In genomic region chr11:108901670-108902069, GRCm38 (mm10) we compare ENCODE assay signal across 21 mouse cellular contexts. TPM values are rescaled to one million over a fixed set of nuclear protein-coding genes. Genes with fewer than 3 reads are reported as not detected.
DNase-seq lines count a peak whose midpoint lies in the region; ATAC-seq lines count a peak whose summit lies in the region.
"Had no signal": no experiment of that assay in that cellular context is flagged by ENCODE, and none has a peak within 500 bp of the region (broad histone marks: within the 10 kb centered on the region; RNA-seq: fewer than 3 reads in every experiment).

No protein-coding gene starts in this region.

- WGBS in embryonic facial prominence, embryonic 13.5 days: 77% methylated on average over 7 of the region's 7 CpGs
- 75% methylated on average over 7 of the region's 7 CpGs for WGBS in embryonic facial prominence, embryonic 10.5 days
- 57% methylated on average over 7 of the region's 7 CpGs for WGBS in hindbrain, embryonic 16.5 days
- 74% methylated on average over 7 of the region's 7 CpGs for WGBS in hindbrain, embryonic 14.5 days
- WGBS in neural tube, embryonic 15.5 days: 54% methylated on average over 7 of the region's 7 CpGs
- 75% methylated on average over 7 of the region's 7 CpGs for WGBS in limb, embryonic 10.5 days

- no peak for DNase-seq in embryonic facial prominence, embryonic 10.5 days (ENCODE audit: low spot score)
- DNase-seq in hindbrain, embryonic 14.5 days (ENCODE audit: low spot score): no peak
- DNase-seq in neural tube, embryonic 10.5 days (ENCODE audit: extremely low spot score, low spot score): no peak
- DNase-seq in limb, embryonic 10.5 days (ENCODE audit: low spot score): no peak
- no peak for DNase-seq in ovary, postnatal 36 days (ENCODE audit: low spot score)
- DNase-seq: embryo, embryonic 11 days; kidney, adult 9 months; kidney, postnatal 4 days; midbrain, embryonic 14.5 days; right cerebral cortex, postnatal 14 days; thymus, postnatal 36 days had no signal

- H3K9me3 ChIP-seq in embryonic facial prominence, embryonic 13.5 days: no peaks in the 10 kb centered on the region
- no peaks in the 10 kb centered on the region for H3K9me3 ChIP-seq in embryonic facial prominence, embryonic 10.5 days
- H3K9me3 ChIP-seq in hindbrain, embryonic 16.5 days (ENCODE audit: control insufficient read depth, low read length): no peaks in the 10 kb centered on the region
- H3K9me3 ChIP-seq in hindbrain, embryonic 14.5 days (ENCODE audit: control insufficient read depth, low read length): no peaks in the 10 kb centered on the region
- H3K9me3 ChIP-seq in neural tube, embryonic 15.5 days (replicated peaks): no peaks in the 10 kb centered on the region
- H3K9me3 ChIP-seq in limb, embryonic 10.5 days (replicated peaks): no peaks in the 10 kb centered on the region
- H3K9me3 ChIP-seq: heart, embryonic 12.5 days; limb, embryonic 13.5 days; liver, embryonic 15.5 days had no signal

- no peak overlapping the region for H3K4me3 ChIP-seq in embryonic facial prominence, embryonic 13.5 days
- no peak overlapping the region for H3K4me3 ChIP-seq in embryonic facial prominence, embryonic 10.5 days
- H3K4me3 ChIP-seq in hindbrain, embryonic 16.5 days (ENCODE audit: low read length): no peak overlapping the region
- no peak overlapping the region for H3K4me3 ChIP-seq in hindbrain, embryonic 14.5 days (replicated peaks; ENCODE audit: low read length)
- H3K4me3 ChIP-seq in neural tube, embryonic 15.5 days (replicated peaks): no peak overlapping the region
- no peak overlapping the region for H3K4me3 ChIP-seq in limb, embryonic 10.5 days
- H3K4me3 ChIP-seq: erythroblast, embryonic 14.5 days; heart, embryonic 12.5 days; left cerebral cortex, adult 2 months; limb, embryonic 13.5 days; liver, embryonic 15.5 days had no signal

- H3K27ac ChIP-seq in embryonic facial prominence, embryonic 13.5 days: peak overlapping the region; percentile 60
- H3K27ac ChIP-seq in embryonic facial prominence, embryonic 10.5 days (replicated peaks): no peak overlapping the region; the same call in 1 of the 2 replicates
- no peak overlapping the region; the same call in 1 of the 2 replicates for H3K27ac ChIP-seq in hindbrain, embryonic 16.5 days (ENCODE audit: low read depth, low read length)
- H3K27ac ChIP-seq in hindbrain, embryonic 14.5 days: no peak overlapping the region
- H3K27ac ChIP-seq in neural tube, embryonic 15.5 days (replicated peaks): peak overlapping the region; percentile 37; the same call in 1 of the 2 replicates
- H3K27ac ChIP-seq in limb, embryonic 10.5 days: peak overlapping the region; percentile 53; the same call in 1 of the 2 replicates
- H3K27ac ChIP-seq: left cerebral cortex, adult 2 months; liver, embryonic 15.5 days had no signal

- H3K4me2 ChIP-seq in embryonic facial prominence, embryonic 13.5 days: no peak overlapping the region
- no peak overlapping the region for H3K4me2 ChIP-seq in hindbrain, embryonic 16.5 days (ENCODE audit: low read length)
- H3K4me2 ChIP-seq in hindbrain, embryonic 14.5 days (replicated peaks): no peak overlapping the region
- no peak overlapping the region for H3K4me2 ChIP-seq in neural tube, embryonic 15.5 days
- H3K4me2 ChIP-seq: heart, embryonic 12.5 days; limb, embryonic 13.5 days; liver, embryonic 15.5 days had no signal

- H3K36me3 ChIP-seq in embryonic facial prominence, embryonic 13.5 days: no peaks in the 10 kb centered on the region
- no peaks in the 10 kb centered on the region for H3K36me3 ChIP-seq in embryonic facial prominence, embryonic 10.5 days (replicated peaks)
- H3K36me3 ChIP-seq in hindbrain, embryonic 16.5 days (ENCODE audit: control insufficient read depth, insufficient read depth, low read length): no peaks in the 10 kb centered on the region
- H3K36me3 ChIP-seq in hindbrain, embryonic 14.5 days (replicated peaks; ENCODE audit: control insufficient read depth, insufficient read depth): no peaks in the 10 kb centered on the region
- no peaks in the 10 kb centered on the region for H3K36me3 ChIP-seq in neural tube, embryonic 15.5 days
- no peaks in the 10 kb centered on the region for H3K36me3 ChIP-seq in limb, embryonic 10.5 days
- H3K36me3 ChIP-seq: heart, embryonic 12.5 days; limb, embryonic 13.5 days; liver, embryonic 15.5 days had no signal

- no peaks in the 10 kb centered on the region for H3K27me3 ChIP-seq in embryonic facial prominence, embryonic 13.5 days
- peaks cover 36% of the 10 kb centered on the region for H3K27me3 ChIP-seq in embryonic facial prominence, embryonic 10.5 days (replicated peaks; ENCODE audit: low read depth, poor library complexity, severe bottlenecking)
- no peaks in the 10 kb centered on the region for H3K27me3 ChIP-seq in hindbrain, embryonic 16.5 days (replicated peaks; ENCODE audit: control insufficient read depth, insufficient read depth, low read length)
- H3K27me3 ChIP-seq in hindbrain, embryonic 14.5 days (ENCODE audit: control insufficient read depth, insufficient read depth, low read length): no peaks in the 10 kb centered on the region
- no peaks in the 10 kb centered on the region for H3K27me3 ChIP-seq in neural tube, embryonic 15.5 days (replicated peaks)
- peaks cover 11% of the 10 kb centered on the region; the same call in 1 of the 2 replicates for H3K27me3 ChIP-seq in limb, embryonic 10.5 days (ENCODE audit: low read depth, poor library complexity, severe bottlenecking)
- H3K27me3 ChIP-seq: limb, embryonic 13.5 days; liver, embryonic 15.5 days; Patski had no signal

- no peak for ATAC-seq in embryonic facial prominence, embryonic 13.5 days (ENCODE audit: insufficient number of reproducible peaks, insufficient read depth, low FRiP score, low TSS enrichment, low read depth)
- peak; percentile 82 for ATAC-seq in hindbrain, embryonic 16.5 days
- ATAC-seq in hindbrain, embryonic 14.5 days (ENCODE audit: low FRiP score): no peak
- no peak for ATAC-seq in neural tube, embryonic 15.5 days (ENCODE audit: low FRiP score)
- ATAC-seq: lung, postnatal 0 days; Patski had no signal

- no peak overlapping the region for H3K9ac ChIP-seq in embryonic facial prominence, embryonic 13.5 days
- no peak overlapping the region for H3K9ac ChIP-seq in hindbrain, embryonic 16.5 days (ENCODE audit: low read depth, low read length)
- H3K9ac ChIP-seq in hindbrain, embryonic 14.5 days: no peak overlapping the region
- no peak overlapping the region for H3K9ac ChIP-seq in neural tube, embryonic 15.5 days (replicated peaks)
- H3K9ac ChIP-seq: heart, embryonic 12.5 days; limb, embryonic 13.5 days; liver, embryonic 15.5 days had no signal

- H3K4me1 ChIP-seq in embryonic facial prominence, embryonic 13.5 days: peaks cover 33% of the 10 kb centered on the region
- peaks cover 25% of the 10 kb centered on the region for H3K4me1 ChIP-seq in embryonic facial prominence, embryonic 10.5 days
- H3K4me1 ChIP-seq in hindbrain, embryonic 16.5 days (ENCODE audit: control insufficient read depth, insufficient read depth, low read depth, low read length): peaks cover 4% of the 10 kb centered on the region; the same call in 1 of the 2 replicates
- H3K4me1 ChIP-seq in hindbrain, embryonic 14.5 days (replicated peaks; ENCODE audit: control insufficient read depth, insufficient read depth, low read length): peaks cover 4% of the 10 kb centered on the region; the same call in 1 of the 2 replicates
- peaks cover 5% of the 10 kb centered on the region; the same call in 1 of the 2 replicates for H3K4me1 ChIP-seq in neural tube, embryonic 15.5 days
- H3K4me1 ChIP-seq in limb, embryonic 10.5 days: peaks cover 27% of the 10 kb centered on the region
- H3K4me1 ChIP-seq: liver, embryonic 15.5 days had no signal

RNA-seq across cellular contexts. Expression of gene Axin2, which starts 18.5 kb away (rescaled TPM):
- polyA plus RNA-seq in embryonic facial prominence, embryonic 13.5 days (2015; fragmentation: Nextera tagmentation; extraction: Ambion mirVana): 17.4 and 25.1 TPM in 2 replicates
- polyA plus RNA-seq in embryonic facial prominence, embryonic 10.5 days (2016; fragmentation: Nextera tagmentation; extraction: Ambion mirVana): 12.7 and 15.3 TPM in 2 replicates
- polyA plus RNA-seq in hindbrain, embryonic 16.5 days (2015; fragmentation: Nextera tagmentation; extraction: Ambion mirVana): 7.2 and 7.7 TPM in 2 replicates
- polyA plus RNA-seq in hindbrain, embryonic 14.5 days (2014; fragmentation: Nextera tagmentation; extraction: Ambion mirVana): 9.0 and 11.7 TPM in 2 replicates
- 6.1 and 6.3 TPM in 2 replicates for polyA plus RNA-seq in neural tube, embryonic 15.5 days (2015; fragmentation: Nextera tagmentation; extraction: Ambion mirVana)
- 13.1 and 13.4 TPM in 2 replicates for polyA plus RNA-seq in limb, embryonic 10.5 days (2016; fragmentation: Nextera tagmentation; extraction: Ambion mirVana)

Comparison
In these comparisons a context has a peak if more than half of its experiments do, and no peak if none do; other contexts are left out.
1. H3K27ac ChIP-seq: peak in embryonic facial prominence, embryonic 13.5 days (single experiment), neural tube, embryonic 15.5 days (single experiment) and limb, embryonic 10.5 days (single experiment); none in embryonic facial prominence, embryonic 10.5 days (single experiment), hindbrain, embryonic 16.5 days (single experiment) and hindbrain, embryonic 14.5 days (single experiment).